Mouse (Mus musculus) ES-Bruce4 (cell line): ENCODE results near the gene Aacs. TPM values are rescaled to one million over a fixed set of nuclear protein-coding genes. Genes with fewer than 3 reads are reported as not detected.

Source experiments
- H3K27ac ChIP-seq: 2 replicates; pipeline ENCODE4 v1.5.1; 2012; ENCODE audit warnings: low read length, inconsistent platforms; ENCODE audit not compliant: insufficient read depth
- H3K27me3 ChIP-seq: 2 replicates; pipeline ENCODE4 v1.6.1; 2012; ENCODE audit warnings: mild to moderate bottlenecking, low read length, inconsistent platforms; ENCODE audit not compliant: control insufficient read depth, poor library complexity, insufficient read depth, severe bottlenecking
- H3K36me3 ChIP-seq: 2 replicates; pipeline ENCODE4 v1.6.1; 2012; ENCODE audit warnings: inconsistent platforms, mild to moderate bottlenecking, low read length, moderate library complexity; ENCODE audit not compliant: control insufficient read depth, poor library complexity, insufficient read depth, severe bottlenecking
- H3K4me1 ChIP-seq: one replicate; pipeline ENCODE4 v1.8.1; 2011; ENCODE audit warnings: low read length; ENCODE audit not compliant: control insufficient read depth, insufficient read depth
- H3K4me3 ChIP-seq: 2 replicates; pipeline ENCODE4 v1.5.1; 2011; ENCODE audit warnings: low read depth, mild to moderate bottlenecking, low read length
- H3K9ac ChIP-seq: 2 replicates; pipeline ENCODE4 v1.6.1; 2012; ENCODE audit warnings: low read depth, mild to moderate bottlenecking, inconsistent platforms; ENCODE audit not compliant: poor library complexity, severe bottlenecking
- H3K9me3 ChIP-seq: replicated peaks from 2 replicates; pipeline ENCODE4 v1.6.1; 2012; ENCODE audit warnings: mild to moderate bottlenecking, low read length, inconsistent platforms; ENCODE audit not compliant: control insufficient read depth, poor library complexity, insufficient read depth, severe bottlenecking
- CTCF ChIP-seq: IDR thresholded peaks from one replicate; pipeline ENCODE4 v1.8.1; 2011; ENCODE audit warnings: low read depth, low read length
- EP300 ChIP-seq: IDR thresholded peaks from 2 replicates; pipeline ENCODE4 v1.6.1; 2011; ENCODE audit warnings: low read depth, low read length; ENCODE audit not compliant: insufficient read depth
- POLR2A ChIP-seq: IDR thresholded peaks from one replicate; pipeline ENCODE4 v1.8.1; 2011; ENCODE audit warnings: low read length; ENCODE audit not compliant: insufficient read depth
- polyA plus RNA-seq: library from polyadenylated mRNA; stranded (reverse); fragments of >200 nt; gene quantifications from 2 replicates; pipeline ENCODE4 v1.2.4, GENCODE M21; 2011; ENCODE audit warnings: low read depth; ENCODE audit not compliant: missing spikeins, insufficient read depth, insufficient read length

Aacs gene
- polyA plus RNA-seq, 1 experiment = 26.3 TPM

DNA sequence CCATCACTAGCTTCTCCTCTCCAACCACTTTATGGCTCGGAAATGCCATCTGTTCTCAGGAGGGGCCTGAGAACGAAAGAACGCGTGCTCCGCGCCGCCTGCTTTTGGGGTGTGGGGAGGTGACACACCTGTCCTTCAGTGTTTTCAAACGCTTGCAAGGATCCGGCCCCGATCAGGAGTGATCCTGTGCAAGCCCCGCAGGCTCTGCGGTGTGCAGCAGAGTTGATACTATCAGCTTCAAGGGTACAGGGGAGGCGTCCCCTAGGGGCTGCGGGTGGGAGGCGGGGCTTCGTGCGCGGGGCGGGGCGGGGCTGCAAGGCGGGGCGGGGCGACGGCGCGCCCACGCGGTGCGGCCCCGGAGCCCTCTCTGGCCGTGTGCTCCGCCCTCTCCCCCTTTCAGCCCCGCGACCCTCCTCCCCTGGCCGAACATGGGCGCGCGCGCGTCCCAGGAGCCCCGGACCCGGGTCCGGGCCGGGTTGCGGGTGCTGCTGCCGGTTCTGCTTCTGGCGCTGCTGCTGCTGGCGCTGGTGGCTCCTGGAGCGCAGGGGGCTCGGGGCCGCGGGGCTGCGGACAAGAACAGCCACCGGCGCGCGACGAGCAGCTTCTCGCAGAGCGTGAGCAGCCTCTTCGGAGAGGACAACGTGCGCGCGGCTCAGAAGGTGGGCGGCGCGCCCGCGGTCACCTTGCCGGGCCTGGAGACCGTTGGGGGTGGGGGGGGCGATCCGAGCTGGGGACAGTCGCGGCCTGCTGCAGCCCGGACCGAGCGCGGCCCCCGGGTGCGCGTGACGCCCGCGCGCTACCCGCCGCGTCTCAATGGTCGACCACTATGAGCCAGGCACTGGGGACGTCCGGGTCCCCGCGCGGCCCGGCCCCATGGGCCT, 34.1 kb upstream of the Aacs start, which contains the start of gene Bri3bp:
Bri3bp (plus strand) TSS at position 335 of the 881 bp plus-strand sequence.
- Histone ChIP-seq H3K27me3 (no peaks in the 10 kb centered on the region), H3K27ac (peak within 1 kb of the TSS; percentile 40; the same call in 1 of the 2 replicates), H3K4me3 (peak within 1 kb of the TSS; percentile 96), H3K9ac (peak within 1 kb of the TSS; percentile 93), H3K36me3 (no peaks in the 10 kb centered on the region), H3K9me3 (no peaks in the 10 kb centered on the region), H3K4me1 (no peaks in the 10 kb centered on the region)
- no peak for TF ChIP-seq POLR2A
- TF ChIP-seq EP300 = no peak
- no peak for TF ChIP-seq CTCF

DNA sequence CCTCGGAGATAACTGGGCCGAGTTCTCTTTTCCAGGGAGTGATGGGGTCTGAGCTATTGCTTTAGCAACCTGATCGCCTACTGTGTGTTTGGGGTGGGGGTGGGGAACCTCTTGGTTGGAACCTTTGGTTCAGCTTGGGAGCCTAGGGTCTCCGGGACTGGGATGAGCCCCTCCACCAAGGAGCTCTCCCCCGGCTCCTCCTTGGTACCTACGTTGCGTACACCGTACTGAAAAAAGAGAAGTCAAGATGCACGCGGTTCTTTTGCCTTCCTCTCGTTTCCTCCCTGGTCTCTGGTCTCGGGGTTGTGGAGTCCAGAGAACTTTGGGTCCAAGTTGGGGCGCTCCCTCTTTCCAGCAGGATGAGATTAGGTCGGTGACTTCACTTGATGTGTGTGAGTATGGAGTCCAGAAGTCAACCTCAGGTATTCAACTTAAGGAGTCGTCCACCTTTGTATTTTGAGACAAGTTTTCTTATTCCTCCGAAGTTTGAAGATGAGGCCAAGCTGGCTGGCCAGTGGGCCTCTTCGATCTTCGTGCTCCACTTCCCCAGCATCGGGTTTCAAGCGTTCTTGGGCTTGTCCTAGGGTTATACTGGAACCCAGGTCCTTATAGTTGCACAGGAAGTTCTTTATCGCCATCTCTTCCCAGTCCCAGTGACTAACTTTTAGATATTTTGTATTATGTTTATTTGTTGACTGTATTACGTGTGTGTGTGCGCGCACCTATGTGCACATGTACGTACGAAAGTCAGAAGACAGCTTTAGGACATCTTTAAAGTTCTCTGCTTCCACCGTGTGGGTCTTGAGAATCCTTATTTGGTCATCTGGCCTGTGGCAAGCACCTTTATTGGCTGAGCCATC, 33.2 kb upstream of the Aacs start:
- H3K4me1 ChIP-seq = no peaks in the 10 kb centered on the region
- H3K27ac ChIP-seq = no peak overlapping the region

DNA sequence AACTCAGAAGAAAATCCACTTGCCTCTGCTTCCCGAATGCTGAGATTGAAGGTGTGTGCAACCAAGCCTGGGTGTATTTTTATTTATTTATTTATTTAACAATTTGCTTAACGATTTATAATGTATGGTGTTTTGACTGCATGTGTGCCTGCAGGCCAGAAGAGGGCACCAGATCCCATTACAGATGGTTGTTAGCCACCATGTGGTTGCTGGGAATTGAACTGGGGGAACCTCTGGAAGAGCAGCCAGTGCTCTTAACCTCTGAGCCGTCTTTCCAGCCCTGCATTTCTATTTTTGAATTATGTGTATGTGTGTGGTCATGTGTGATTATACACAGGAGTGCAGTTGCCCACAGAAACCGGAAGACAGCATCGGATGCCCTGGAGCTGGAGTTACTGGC, 32.3 kb upstream of the Aacs start:
- no peak for TF ChIP-seq EP300
- peak; percentile 34 for TF ChIP-seq CTCF
- Histone ChIP-seq H3K4me3 (no peak overlapping the region), H3K4me1 (no peaks in the 10 kb centered on the region), H3K9ac (0 out of 2 replicates have a peak overlapping the region, but pooled peaks have one; percentile 93), H3K9me3 (no peaks in the 10 kb centered on the region), H3K27me3 (no peaks in the 10 kb centered on the region), H3K36me3 (no peaks in the 10 kb centered on the region), H3K27ac (no peak overlapping the region)

More for the DNA sequence above, 33.2 kb upstream of the Aacs start:
- Histone ChIP-seq H3K27me3 (no peaks in the 10 kb centered on the region), H3K9me3 (no peaks in the 10 kb centered on the region), H3K9ac (peak overlapping the region; percentile 93), H3K36me3 (no peaks in the 10 kb centered on the region), H3K4me3 (peak overlapping the region; percentile 96)
- no peak for TF ChIP-seq EP300
- no peak for TF ChIP-seq POLR2A
- no peak for TF ChIP-seq CTCF

DNA sequence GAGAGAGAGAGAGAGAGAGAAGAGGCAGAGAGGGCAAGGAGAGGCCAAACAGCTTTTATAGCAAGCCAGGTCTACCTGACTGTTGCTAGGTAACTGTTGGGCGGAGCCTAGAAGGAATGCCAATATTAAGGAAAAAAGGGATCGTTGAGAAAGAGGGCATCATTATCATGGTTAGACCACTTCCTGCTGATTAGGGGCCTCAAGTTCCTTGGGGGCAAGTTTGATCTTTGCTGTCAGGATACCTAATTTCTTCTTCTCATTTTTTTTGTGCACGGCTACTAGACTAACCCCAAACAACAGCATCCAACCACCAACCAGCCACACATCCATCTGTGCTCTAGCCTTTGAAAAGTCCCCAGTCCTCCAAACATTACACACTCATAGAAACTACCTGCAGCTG, 31.7 kb upstream of the Aacs start:
- H3K27me3 ChIP-seq = no peaks in the 10 kb centered on the region
- no peak overlapping the region for H3K4me3 ChIP-seq
- TF ChIP-seq EP300 (no peak), CTCF (no peak), POLR2A (no peak)
- no peak overlapping the region for H3K27ac ChIP-seq
- H3K9me3 ChIP-seq = no peaks in the 10 kb centered on the region
- H3K4me1 ChIP-seq = no peaks in the 10 kb centered on the region
- no peak overlapping the region for H3K9ac ChIP-seq
- H3K36me3 ChIP-seq = no peaks in the 10 kb centered on the region

DNA sequence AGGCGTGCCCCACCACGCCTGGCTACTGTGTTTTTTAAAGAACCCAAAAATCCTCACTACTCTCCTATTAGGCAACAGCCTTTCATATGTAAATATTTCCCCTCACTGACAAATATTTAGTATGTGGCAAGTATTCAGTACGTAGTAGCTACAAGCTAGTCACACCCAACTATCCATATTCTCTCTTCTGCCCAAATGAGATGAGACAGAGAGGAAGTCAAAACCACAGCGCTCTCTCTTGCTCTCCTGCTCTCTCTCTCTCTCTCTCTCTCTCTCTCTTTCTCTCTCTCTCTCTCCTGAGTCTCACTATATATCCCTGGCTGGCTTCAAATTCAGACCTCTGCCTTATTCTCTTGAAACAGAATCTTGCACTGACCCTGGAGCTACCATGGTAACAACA, 31.1 kb upstream of the Aacs start:
- Histone ChIP-seq H3K9me3 (no peaks in the 10 kb centered on the region), H3K9ac (no peak overlapping the region), H3K4me1 (no peaks in the 10 kb centered on the region), H3K27ac (no peak overlapping the region), H3K36me3 (no peaks in the 10 kb centered on the region), H3K27me3 (no peaks in the 10 kb centered on the region), H3K4me3 (no peak overlapping the region)
- TF ChIP-seq CTCF = no peak
- TF ChIP-seq POLR2A = no peak
- no peak for TF ChIP-seq EP300

DNA sequence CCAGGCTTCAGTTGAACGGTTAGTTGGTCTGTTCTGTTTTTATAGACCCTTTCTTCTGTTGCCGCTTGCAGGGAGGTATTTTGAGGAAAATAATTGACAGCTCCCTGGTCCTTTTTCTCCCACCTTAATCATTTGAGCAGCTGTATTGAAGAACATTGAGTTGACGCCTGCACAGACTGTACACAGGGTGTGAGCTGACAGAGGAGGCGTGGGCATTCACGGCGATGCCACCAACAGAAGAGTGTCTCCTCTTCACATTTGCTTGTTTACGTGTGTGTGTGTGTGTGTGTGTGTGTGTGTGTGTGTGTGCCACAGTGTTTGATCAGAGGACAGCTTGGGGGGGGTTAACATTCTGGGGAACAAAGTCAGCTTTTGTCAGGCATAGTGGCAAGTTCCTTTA, 29.3 kb upstream of the Aacs start:
- Histone ChIP-seq H3K27me3 (no peaks in the 10 kb centered on the region), H3K9me3 (no peaks in the 10 kb centered on the region), H3K36me3 (no peaks in the 10 kb centered on the region), H3K4me1 (no peaks in the 10 kb centered on the region), H3K27ac (no peak overlapping the region), H3K4me3 (no peak overlapping the region), H3K9ac (no peak overlapping the region)
- no peak for TF ChIP-seq EP300
- TF ChIP-seq POLR2A = no peak
- TF ChIP-seq CTCF = no peak
